Mouse (Mus musculus) cerebellum, adult 2 months (tissue): ENCODE measurements at regions not wholly inside any gene's neighbourhood (a gene's known extent, or its start where the extent isn't known, plus 50 kb on each side); places are given as distances from the start of the nearest gene placed in this dataset.
A peak's percentile ranks its signal among the peaks of the same experiment; 100 is the strongest.

Experiments used
- DNase-seq, 2 experiments: peaks; one replicate each; pipeline ENCODE4 v3.0.0; 2021
- H3K27ac ChIP-seq: fragments of 200-500 bp; 2 replicates; pipeline ENCODE4 v1.5.1; 2012; ENCODE audit warnings: low read length, control low read depth, inconsistent platforms; ENCODE audit not compliant: insufficient read depth
- H3K27me3 ChIP-seq: fragments of 200-500 bp; 2 replicates; pipeline ENCODE4 v1.6.1; 2012; ENCODE audit warnings: inconsistent platforms, mild to moderate bottlenecking, low read length, moderate library complexity; ENCODE audit not compliant: control insufficient read depth, insufficient read depth
- H3K4me1 ChIP-seq: fragments of 200-500 bp; 2 replicates; pipeline ENCODE4 v1.6.1; 2011; ENCODE audit warnings: low read length; ENCODE audit not compliant: control insufficient read depth, insufficient read depth
- H3K4me3 ChIP-seq: fragments of 200-500 bp; replicated peaks from 2 replicates; pipeline ENCODE3; 2011; ENCODE audit warnings: mild to moderate bottlenecking, low read depth, low read length, control low read depth; ENCODE audit not compliant: insufficient read depth
- CTCF ChIP-seq: fragments of 200-500 bp; IDR thresholded peaks from 2 replicates; pipeline ENCODE4 v1.5.1; 2011; ENCODE audit warnings: low read depth, mild to moderate bottlenecking, control low read depth, low read length, moderate library complexity, borderline replicate concordance; ENCODE audit not compliant: insufficient read depth
- POLR2A ChIP-seq: fragments of 200-500 bp; IDR thresholded peaks from 2 replicates; pipeline ENCODE4 v1.6.1; 2011; ENCODE audit warnings: low read length, control low read depth, borderline replicate concordance; ENCODE audit not compliant: insufficient read depth
- WGBS: fragments of 180-500 bp; shearing (Covaris S2); methylation state at CpG from one replicate; pipeline ENCODE4 v1.1.7; 2018; 5-methylcytosine and 5-hydroxymethylcytosine counted together

DNA sequence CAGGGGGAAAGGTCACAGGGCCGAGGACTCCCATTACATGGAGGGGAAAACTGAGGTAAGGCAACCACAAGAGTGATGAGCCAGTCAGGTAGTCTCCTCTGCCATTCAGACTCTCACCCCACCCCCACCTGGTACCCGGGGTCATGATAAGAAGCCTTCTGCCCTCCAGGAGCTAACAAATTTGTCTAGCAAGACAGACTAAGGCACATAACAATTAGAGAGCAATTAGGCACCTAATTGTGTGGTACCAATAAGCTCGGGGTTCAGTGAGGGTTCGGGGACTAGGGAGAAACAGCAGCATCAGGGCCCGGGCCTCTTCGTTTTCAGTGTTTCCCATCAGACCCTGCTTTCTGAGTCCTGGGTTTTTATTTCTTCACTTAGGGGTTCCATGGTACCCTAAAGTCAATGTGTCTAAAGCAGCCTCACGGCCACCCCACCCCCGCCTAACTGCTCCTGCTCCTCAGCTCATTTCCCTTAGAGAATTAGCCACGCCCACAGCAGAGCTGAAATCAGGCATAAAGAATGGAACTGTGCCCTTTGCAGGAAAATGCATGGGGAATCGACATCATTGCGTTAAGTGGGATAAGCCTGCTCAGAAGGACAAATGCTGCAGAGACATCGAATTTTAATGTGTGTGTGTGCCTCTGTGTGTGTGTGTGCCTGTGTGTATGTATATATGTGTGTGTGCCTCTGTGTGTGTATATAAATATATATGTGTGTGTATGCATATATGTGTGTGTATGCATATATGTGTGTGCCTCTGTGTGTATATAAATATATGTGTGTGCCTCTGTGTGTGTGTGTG is 249.3 kb downstream of the Cryba4 start:
- WGBS: 67% methylated on average over 12 of the region's 12 CpGs
- H3K4me3 ChIP-seq: no peak overlapping the region
- H3K4me1 ChIP-seq: no peaks in the 10 kb centered on the region
- TF ChIP-seq CTCF (no peak), POLR2A (no peak)
- no peak overlapping the region for H3K27ac ChIP-seq
- no peaks in the 10 kb centered on the region; the same call in 1 of the 2 replicates for H3K27me3 ChIP-seq
- no peak for DNase-seq

DNA sequence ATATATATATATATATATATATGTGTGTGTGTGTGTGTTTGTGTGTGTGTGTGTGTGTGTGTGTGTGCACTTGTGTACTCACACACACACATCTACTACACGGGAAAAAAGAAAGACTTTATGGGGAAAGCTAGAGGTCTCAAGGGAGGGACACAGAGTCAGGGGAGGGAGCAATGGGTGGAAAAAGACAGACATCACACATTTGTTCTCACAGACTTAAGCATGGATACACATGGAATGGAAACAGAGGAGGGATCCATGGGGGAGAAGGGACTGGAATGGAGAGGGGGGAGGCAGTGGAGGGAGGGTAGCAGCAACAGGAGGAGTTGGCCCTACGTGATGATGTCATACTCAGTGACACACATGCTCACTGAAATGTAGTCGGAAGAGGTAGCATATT is 248.3 kb downstream of the Cryba4 start:
- no peak overlapping the region for H3K27ac ChIP-seq
- no peaks in the 10 kb centered on the region for H3K4me1 ChIP-seq
- H3K4me3 ChIP-seq: no peak overlapping the region
- TF ChIP-seq CTCF (no peak), POLR2A (no peak)
- H3K27me3 ChIP-seq: no peaks in the 10 kb centered on the region; the same call in 1 of the 2 replicates
- DNase-seq: no peak
- WGBS: 54% methylated on average over 3 of the region's 3 CpGs

DNA sequence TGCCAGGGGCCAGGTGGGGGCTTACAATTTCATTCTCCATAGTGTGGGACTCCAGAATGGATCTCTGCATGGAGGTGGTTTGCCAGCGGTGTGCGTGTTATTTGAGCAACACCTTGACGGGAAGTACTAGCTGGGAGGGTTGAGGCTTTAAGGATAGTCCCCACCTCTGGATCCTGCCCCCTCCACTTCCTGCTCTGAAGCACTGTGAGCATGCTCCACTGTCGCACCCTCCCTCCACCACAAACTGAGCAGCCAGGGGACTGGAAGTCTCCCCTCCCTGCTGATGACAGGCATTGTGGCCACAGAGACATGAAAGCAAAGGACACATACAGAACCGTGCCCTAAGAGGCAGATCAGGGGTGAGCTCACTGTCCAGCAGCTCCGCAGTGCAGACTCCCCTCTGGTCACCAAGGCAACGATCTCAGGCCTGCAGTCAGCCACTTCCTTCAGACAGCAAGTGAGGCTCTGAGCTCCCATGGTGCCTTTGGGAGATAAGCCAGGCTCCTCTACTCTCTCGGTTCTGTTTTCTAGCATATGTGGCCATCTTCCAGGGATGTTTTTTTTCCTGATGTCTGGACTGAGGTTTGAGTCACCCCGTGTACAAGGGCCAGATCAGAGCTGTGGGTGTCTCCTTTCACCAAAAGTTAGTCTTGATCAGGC is 239.7 kb downstream of the Cryba4 start:
- H3K27ac ChIP-seq: no peak overlapping the region
- H3K4me1 ChIP-seq: no peaks in the 10 kb centered on the region
- no peak for DNase-seq
- no peak overlapping the region for H3K4me3 ChIP-seq
- 22% methylated on average over 9 of the region's 9 CpGs for WGBS
- TF ChIP-seq CTCF: no peak
- no peak for TF ChIP-seq POLR2A
- H3K27me3 ChIP-seq: peaks cover 1% of the 10 kb centered on the region; the same call in 1 of the 2 replicates

DNA sequence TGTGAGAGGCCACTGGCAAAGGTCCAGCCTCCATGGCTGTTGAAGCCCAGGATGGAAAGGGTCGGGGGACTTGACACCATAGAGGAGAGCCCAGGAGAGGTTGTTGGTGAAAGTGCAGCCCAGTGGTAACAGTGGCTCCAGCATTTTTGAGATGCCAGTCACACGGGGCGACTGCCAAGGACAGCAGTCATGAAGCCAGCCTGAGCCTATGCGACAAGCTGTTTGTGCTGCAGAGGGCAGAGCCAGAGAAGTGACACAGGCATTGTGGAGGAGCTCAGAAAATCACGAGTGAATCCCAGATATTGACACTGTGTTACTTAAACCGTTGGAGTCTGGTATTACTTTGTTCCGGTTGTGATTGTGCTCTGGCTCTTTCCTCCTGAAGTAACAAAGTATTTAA is 233.4 kb downstream of the Cryba4 start:
- DNase-seq: peak in 1 of 2 experiments; percentile 6
- WGBS: 19% methylated on average over 7 of the region's 7 CpGs
- Histone ChIP-seq H3K27me3 (no peaks in the 10 kb centered on the region), H3K4me3 (no peak overlapping the region), H3K27ac (no peak overlapping the region), H3K4me1 (peaks cover 16% of the 10 kb centered on the region; the same call in 1 of the 2 replicates)
- TF ChIP-seq POLR2A (no peak), CTCF (no peak)

DNA sequence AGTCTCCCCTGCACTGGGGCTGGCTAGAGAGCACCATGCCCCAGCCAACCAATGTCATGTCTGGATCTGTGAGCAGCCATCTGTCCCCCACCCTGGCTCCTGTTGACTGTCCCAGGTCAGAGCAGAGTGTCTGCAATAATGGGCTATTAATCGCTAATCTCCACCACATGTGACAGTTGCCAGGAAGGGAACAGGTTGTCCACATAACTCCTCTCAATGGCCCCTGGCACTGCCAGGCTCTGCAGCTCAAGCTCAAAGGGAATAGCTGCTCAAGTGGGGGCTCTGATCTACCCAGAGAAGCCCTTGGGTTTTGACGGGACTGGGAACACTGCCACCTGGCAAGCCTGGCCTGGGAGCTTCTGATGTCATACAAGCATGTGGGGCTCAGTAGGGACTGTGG is 231.4 kb downstream of the Cryba4 start:
- TF ChIP-seq CTCF (no peak), POLR2A (no peak)
- no peak overlapping the region for H3K27ac ChIP-seq
- no peak overlapping the region for H3K4me3 ChIP-seq
- peak; percentile 32 to 38 for DNase-seq
- no peaks in the 10 kb centered on the region; the same call in 1 of the 2 replicates for H3K27me3 ChIP-seq
- 5% methylated on average over 2 of the region's 2 CpGs for WGBS
- peaks cover 16% of the 10 kb centered on the region; the same call in 1 of the 2 replicates for H3K4me1 ChIP-seq

DNA sequence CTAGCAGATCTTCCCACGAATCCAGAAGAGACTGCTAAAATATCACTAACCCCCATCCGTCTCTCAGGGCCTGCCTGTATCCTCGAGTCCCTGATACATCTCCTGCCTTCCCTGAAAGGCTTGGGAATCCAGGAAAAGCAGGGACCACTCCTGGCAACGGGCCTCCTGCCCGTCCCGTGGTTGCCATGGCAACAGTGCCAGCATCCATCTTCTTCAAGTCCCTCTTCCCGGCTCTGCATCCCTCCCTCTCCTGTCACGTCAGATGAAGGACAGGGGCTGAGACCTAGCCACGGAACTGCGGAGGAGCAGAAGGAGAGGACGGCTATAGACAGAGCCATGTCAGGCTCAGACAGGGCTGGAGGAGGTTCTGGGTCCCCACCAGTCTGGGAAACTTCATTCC is 222.4 kb downstream of the Cryba4 start:
- H3K27ac ChIP-seq: no peak overlapping the region
- no peak overlapping the region for H3K4me3 ChIP-seq
- H3K27me3 ChIP-seq: no peaks in the 10 kb centered on the region; the same call in 1 of the 2 replicates
- H3K4me1 ChIP-seq: no peaks in the 10 kb centered on the region
- no peak for DNase-seq
- 17% methylated on average over 11 of the region's 11 CpGs for whole genome bisulfite sequencing
- TF ChIP-seq POLR2A (no peak), CTCF (no peak)

DNA sequence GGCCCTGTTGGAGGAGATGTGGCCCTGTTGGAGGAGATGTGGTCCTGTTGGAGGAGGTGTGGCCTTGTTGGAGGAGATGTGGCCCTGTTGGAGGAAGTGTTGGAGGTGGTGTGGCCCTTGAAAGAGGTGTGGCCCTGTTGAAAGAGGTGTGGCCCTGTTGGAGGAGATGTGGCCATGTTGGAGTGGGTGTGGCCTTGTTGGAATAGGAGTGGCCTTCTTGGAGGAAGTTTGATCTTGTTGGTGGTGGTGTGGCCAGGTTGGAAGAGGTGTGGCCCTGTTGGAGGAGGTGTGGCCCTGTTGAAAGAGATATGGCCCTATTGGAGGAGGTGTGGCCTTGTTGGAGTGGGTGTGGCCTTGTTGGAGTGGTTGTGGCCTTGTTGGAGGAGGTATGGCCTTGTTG is 220.3 kb downstream of the Cryba4 start:
- no peaks in the 10 kb centered on the region for H3K27me3 ChIP-seq
- no peak for TF ChIP-seq CTCF
- TF ChIP-seq POLR2A: no peak
- no peak for DNase-seq
- H3K27ac ChIP-seq: no peak overlapping the region
- no peak overlapping the region for H3K4me3 ChIP-seq
- H3K4me1 ChIP-seq: no peaks in the 10 kb centered on the region

DNA sequence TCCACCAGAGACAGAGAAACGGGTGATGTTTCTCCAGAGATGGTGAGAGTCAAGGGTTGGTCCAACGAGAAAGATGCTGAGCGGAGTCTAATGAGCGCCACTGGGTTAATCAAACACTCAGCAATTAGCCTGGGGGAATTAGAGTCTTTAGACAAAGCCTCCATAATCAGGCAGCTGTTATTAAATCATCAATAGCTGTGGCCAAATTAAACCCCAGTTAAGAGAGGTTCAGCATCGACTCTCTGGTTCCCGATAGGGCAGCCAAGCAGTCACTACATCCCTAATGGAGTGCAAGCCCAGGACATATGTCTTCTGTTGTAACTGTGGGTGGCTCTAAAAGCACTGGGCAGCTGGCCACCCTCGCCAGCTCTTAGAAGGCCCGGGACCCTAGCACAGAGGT is 216.9 kb downstream of the Cryba4 start:
- 60% methylated on average over 8 of the region's 8 CpGs for WGBS
- Histone ChIP-seq H3K4me1 (no peaks in the 10 kb centered on the region), H3K4me3 (no peak overlapping the region), H3K27me3 (no peaks in the 10 kb centered on the region), H3K27ac (no peak overlapping the region)
- TF ChIP-seq POLR2A: no peak
- no peak for DNase-seq
